Mouse (Mus musculus) gonadal fat pad, adult 2 months (tissue): Measurements from ENCODE around the gene Zfp11. TPM values are rescaled to one million over a fixed set of nuclear protein-coding genes. Genes with fewer than 3 reads are reported as not detected.
"Not testable (repeated sequence)": the region's sequence is repeated elsewhere in the genome, so short reads cannot be mapped to it uniquely, and the experiment has no call there.

Experiments used
- DNase-seq: peaks from one replicate; pipeline ENCODE4 v3.0.0-alpha.2; 2012; ENCODE audit warnings: low read depth
- polyA plus RNA-seq: library from polyadenylated mRNA; depleted of rRNA; stranded (reverse); fragments of >200 nt; gene quantifications from 2 replicates; pipeline ENCODE4 v1.2.3, GENCODE M21; 2012; rRNA removed

Gene Zfp11
- 1.6 and 2.3 TPM in 2 replicates for polyA plus RNA-seq

- DNase-seq, result no peak
Observed at GRCm38 (mm10) chr5:129670036-129670458, at the start of gene Zfp11. Gene Zfp11 (minus strand): TSS chr5:129670099.

GRCm38 (mm10) chr5:129717016-129717415, 47.1 kb upstream of the Zfp11 start:
- DNase-seq, result no peak

DNA sequence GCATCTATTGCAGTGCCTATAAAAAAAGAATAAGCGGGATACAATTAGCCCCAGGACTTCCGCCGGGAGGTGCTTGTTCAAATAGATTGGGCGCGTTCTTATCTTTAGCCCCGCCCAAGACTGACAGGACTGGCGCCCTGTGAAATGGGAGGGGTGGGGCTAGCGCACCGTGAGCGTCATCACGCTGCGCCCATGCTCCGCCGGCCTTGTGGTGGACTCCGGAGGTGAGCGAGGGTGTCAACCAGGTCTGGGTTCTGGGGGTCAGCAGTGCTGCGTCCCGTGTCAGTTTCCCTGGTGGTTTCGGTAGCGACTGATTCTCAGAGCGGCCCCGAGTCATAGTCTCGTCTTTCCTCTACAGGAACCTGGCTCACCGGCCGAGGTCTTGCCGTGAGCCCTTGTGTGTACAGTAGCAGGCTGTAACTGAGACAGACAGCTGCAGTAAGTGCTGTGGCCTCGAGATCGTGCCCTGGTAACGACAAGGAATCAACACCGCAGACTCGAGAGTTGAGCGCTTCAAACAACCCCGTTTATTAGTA, 45.5 kb upstream of the Zfp11 start, which contains the start of gene Mrps17:
Gene Mrps17, plus strand, starts transcription at position 172 of the 536 bp plus-strand sequence.
- no peak for DNase-seq

- no peak for DNase-seq
Observed at GRCm38 (mm10) chr5:129708412-129708811, 38.5 kb upstream of the Zfp11 start, which contains the start of gene Sept14. Gene Sept14 (minus strand): TSS chr5:129708512.

GRCm38 (mm10) chr5:129703368-129703767, 33.5 kb upstream of the Zfp11 start:
- DNase-seq, result no peak

GRCm38 (mm10) chr5:129701706-129702105, 31.8 kb upstream of the Zfp11 start:
- no peak for DNase-seq

DNA sequence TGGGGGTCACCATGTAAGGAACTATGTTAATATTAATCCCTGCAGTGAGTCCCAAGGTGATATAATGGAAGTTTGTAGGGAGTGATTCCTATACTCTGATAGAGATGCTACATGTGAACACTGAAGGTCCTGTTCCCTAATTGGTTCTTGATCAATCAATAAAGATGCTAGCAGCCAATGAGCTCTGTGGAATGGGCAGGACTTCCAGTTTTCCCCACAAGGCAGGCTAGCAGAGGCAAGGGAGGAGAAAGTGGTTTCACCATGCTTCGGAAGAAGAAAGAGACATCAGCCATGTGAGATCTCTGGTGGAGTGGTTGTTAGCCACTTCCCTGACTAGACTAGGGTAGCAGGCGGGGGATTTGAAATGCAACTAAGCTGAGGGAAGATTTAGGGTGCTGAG, 30.6 kb upstream of the Zfp11 start:
- no peak for DNase-seq

GRCm38 (mm10) chr5:129690528-129690927, 20.6 kb upstream of the Zfp11 start:
- DNase-seq, result no peak

GRCm38 (mm10) chr5:129687621-129688020, 17.7 kb upstream of the Zfp11 start:
- DNase-seq, result no peak

- DNase-seq, result not testable (repeated sequence)
Observed at GRCm38 (mm10) chr5:129685141-129685540, 15.2 kb upstream of the Zfp11 start.

DNA sequence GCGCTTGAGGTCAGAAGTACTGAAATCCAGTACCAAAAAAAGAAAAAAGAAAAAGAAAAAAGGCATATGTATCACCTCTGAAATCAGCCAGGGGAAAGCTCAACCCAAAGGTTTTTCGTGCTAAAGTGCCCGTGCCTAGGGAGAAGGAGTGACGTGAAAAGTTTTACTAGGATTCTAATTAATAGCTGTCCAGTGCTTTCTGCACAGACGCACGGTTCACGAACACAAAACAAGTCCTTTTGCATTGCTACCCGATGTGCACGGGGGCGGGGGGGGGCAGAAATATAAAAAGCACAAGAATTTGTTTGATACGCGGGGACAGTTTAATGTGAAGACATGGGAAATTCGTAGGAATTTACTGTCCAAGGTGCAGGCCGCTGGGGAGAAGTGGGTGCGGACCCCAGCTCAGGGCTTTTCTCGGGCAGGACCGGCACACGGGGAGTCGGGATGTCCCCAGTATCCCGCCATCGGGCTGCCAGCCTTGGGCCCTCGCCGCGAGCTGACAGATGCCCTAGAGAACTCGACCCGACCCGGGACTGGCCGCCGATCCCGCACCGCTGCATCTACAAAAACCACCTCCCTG, 355 bp downstream of the Zfp11 start:
- no peak for DNase-seq

DNA sequence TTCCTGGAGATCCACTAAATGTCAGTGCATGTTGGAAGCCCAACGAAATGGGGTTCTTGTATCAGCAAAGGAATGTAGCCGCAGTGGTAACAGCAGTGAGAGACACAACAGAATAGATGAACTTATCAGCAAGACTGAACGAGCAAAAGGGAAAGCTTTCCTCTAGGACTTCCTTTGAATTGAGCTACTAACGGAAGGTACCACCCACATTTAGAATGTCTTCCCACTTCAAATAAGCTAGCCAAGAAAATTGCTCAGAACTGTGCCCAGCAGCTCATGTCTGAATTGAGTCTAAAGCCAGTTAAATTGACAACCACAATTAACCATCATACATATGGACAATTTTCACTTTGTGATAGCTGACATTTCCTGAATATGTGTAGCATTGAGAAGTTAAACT, 2.0 kb downstream of the Zfp11 start:
- DNase-seq, result no peak

DNA sequence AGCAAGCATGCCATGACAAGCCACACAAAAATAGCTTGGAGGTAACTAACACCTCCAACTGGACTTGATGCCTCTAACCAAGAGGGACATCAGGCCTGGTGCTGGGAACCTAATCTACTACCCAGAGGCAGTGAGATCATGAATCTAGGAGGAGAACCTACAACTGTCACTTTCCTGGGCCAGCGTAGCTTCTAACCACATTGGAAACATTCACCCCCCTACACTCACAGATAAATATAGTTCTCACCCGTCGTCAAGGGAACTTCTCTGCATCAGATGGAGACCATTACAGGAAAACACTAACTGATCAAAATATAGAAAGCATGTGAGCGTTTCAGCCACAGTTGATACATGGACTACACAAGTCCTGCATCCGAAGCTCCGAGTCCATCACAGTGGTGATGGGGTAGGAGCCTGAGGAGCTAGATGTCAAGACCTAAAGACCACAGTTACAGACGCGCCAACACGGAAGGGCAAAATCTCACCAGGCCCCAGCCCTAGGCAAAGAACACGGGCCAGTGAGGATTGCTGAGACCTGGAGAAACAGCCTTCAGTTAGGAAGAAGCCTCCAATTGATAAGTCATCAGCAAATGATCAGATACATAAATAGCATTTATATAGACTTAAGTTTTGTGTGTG, 3.5 kb downstream of the Zfp11 start:
- DNase-seq, result no peak

- DNase-seq, result no peak
Observed at GRCm38 (mm10) chr5:129664090-129664489, 5.8 kb downstream of the Zfp11 start.

GRCm38 (mm10) chr5:129657931-129658330, 12.0 kb downstream of the Zfp11 start:
- no peak for DNase-seq

DNA sequence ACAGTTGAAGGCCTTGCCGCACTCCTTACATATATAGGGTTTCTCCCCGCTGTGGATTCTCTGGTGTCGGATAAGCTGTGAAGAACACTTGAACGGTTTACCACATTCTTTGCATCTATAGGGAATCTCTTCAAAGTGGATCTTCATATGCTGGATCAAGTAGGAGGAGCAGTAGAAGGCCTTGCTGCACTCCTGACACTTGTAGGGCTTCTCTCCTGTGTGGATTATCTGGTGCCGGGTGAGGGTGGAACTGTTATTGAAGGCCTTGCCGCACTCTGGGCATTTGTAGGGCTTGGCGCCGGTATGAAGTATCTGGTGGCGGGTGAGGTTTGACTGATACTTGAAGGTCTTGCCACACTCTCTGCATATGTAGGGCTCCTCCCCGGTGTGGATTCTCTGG, 12.9 kb downstream of the Zfp11 start:
- no peak for DNase-seq

DNA sequence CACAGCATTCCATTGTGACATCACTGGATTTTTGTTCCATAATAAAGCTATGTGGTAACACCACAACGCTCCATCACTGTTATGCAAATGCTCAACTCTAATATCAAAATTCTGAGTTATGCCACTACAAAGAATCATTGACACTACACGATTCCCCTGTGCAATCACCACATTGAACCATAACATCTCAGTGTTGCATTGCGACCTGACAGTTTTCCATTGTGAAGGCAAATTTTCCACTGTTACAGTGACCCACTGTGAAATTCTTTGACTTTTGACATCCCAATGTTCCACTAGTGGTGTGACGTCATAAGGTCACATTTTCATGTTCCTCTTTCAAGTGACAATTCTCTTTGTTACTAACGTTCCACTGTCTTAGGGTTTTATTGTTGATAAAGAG, 19.0 kb downstream of the Zfp11 start:
- DNase-seq, result no peak

DNA sequence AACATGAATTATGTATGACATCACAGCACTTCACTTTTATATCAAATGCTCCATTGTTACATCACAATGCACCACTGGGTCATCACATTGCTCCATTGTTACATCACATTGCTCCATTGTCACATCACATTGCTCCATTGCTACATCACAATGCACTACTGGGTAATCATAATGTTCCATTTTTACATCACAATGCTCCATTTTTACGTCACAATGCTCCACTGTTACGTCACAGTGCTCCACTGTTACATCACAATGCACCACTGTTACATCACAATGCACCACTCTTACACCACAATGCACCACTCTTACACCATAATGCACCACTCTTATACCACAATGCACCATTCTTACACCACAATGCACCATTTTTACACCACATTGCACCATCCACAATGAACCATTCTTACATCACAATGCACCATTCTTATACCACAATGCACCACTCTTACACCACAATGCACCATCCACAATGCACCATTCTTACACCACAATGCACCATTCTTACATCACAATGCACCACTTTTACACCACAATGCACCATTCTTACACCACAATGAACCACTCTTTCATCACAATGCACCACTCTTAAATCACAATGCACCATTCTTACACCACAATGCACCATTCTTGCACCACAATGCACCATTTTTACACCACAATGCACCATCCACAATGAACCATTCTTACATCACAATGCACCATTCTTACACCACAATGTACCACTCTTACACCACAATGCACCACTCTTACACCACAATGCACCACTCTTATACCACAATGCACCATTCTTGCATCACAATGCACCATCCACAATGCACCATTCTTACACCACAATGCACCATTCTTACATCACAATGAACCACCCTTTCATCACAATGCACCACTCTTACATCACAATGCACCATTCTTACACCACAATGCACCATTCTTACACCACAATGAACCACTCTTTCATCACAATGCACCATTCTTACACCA, 37.3 kb downstream of the Zfp11 start:
- DNase-seq, result not testable (repeated sequence)

- DNase-seq, result not testable (repeated sequence)
Observed at GRCm38 (mm10) chr5:129626586-129626985, 43.3 kb downstream of the Zfp11 start.

DNA sequence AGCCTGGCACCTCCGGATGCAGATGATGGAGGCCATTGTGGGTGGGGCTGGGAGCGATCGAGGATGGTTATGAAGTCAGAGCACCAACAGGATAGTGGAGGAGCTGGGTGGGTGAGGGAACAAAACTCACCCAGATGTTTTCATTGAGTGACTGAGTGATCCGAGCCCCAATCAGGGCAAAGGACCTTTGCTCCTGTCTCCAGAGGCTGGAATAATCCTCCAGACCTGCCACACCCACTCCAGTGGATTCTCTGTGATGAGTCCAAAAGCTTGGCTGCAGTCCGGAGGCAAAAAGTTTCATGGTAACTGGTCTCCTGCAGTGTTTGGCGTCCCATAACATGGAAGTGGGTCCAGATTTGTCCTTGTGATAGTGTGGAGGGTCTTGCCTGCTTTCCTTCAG, 43.8 kb downstream of the Zfp11 start:
- DNase-seq, result no peak

DNA sequence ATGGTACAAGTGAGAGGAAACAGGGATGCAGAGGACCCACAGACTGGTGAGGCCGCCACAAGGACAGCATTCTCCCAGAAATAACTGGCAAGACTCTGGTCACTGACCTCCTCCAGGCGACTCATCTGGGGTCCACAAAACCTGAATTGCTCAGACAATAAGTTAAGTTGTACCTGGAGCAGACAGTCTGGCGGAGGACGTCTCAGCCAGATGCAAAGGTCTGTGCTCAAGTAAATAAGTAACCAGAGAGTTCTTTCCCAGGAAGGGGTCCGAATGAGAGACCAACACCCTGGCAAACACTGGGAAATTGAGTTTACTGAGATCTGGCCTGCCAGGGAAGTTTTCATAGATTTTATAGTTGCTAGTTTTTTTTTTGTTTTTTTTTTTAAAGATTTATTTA, 48.5 kb downstream of the Zfp11 start:
- no peak for DNase-seq

DNA sequence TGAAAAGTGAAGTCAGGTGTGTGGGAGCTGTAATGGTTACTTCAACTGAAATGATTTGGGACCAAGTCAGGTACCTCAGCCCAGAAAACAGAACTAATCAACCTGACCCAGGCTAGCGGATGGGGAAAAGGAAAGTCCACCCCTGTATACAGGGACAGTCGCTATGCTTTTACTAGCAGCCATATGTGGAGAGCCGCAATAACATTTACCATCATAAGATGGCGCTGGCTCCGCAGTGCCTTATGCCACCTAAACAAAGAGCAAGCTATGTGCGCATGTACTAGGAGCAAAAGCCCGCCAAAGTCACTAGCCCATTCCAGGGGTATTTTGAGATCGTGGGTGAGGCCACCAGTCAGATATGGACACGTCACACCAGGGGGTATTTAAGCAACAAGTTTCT, 49.3 kb downstream of the Zfp11 start:
- not testable (repeated sequence) for DNase-seq
